Mouse (Mus musculus): ENCODE results near the gene Serf1. TPM values are rescaled to one million over a fixed set of nuclear protein-coding genes. Genes with fewer than 3 reads are reported as not detected.

The Serf1 gene
- total RNA-seq, 2 experiments from 2014 or later: not detected

Other genes with a start within 250 kb of the Serf1 start
- gene Cartpt, start 206.9 kb upstream of the Serf1 start, total RNA-seq (2015; ENCODE audit: low replicate concordance): not detected in 2 replicates
- not detected in 2 replicates for gene Cartpt, start 206.9 kb upstream of the Serf1 start, total RNA-seq (2017; ENCODE audit: low replicate concordance)
- gene Mccc2, start 92.4 kb upstream of the Serf1 start, total RNA-seq (2015; ENCODE audit: low replicate concordance): 10.9 TPM in 1 of 2 replicates, not detected in the other
- gene Mccc2, start 92.4 kb upstream of the Serf1 start, total RNA-seq (2017; ENCODE audit: low replicate concordance): 0.77 and 3.0 TPM in 2 replicates
- gene Bdp1, start 3.9 kb upstream of the Serf1 start, total RNA-seq (2015; ENCODE audit: low replicate concordance): 25.9 and 26.8 TPM in 2 replicates
- gene Bdp1, start 3.9 kb upstream of the Serf1 start, total RNA-seq (2017; ENCODE audit: low replicate concordance): 55.7 and 56.3 TPM in 2 replicates
- 19.3 and 34.2 TPM in 2 replicates for gene Smn1, start 16.8 kb downstream of the Serf1 start, total RNA-seq (2015; ENCODE audit: low replicate concordance)
- gene Smn1, start 16.8 kb downstream of the Serf1 start, total RNA-seq (2017; ENCODE audit: low replicate concordance): 1.7 and 28.6 TPM in 2 replicates
- gene Naip2, start 94.1 kb downstream of the Serf1 start, total RNA-seq (2015; ENCODE audit: low replicate concordance): 6.7 and 12.6 TPM in 2 replicates
- 3.3 and 4.0 TPM in 2 replicates for gene Naip2, start 94.1 kb downstream of the Serf1 start, total RNA-seq (2017; ENCODE audit: low replicate concordance)
- 4.6 and 4.7 TPM in 2 replicates for gene Naip5, start 138.3 kb downstream of the Serf1 start, total RNA-seq (2015; ENCODE audit: low replicate concordance)
- 0.83 and 2.3 TPM in 2 replicates for gene Naip5, start 138.3 kb downstream of the Serf1 start, total RNA-seq (2017; ENCODE audit: low replicate concordance)
- 3.6 and 4.6 TPM in 2 replicates for gene Naip6, start 209.7 kb downstream of the Serf1 start, total RNA-seq (2015; ENCODE audit: low replicate concordance)
- gene Naip6, start 209.7 kb downstream of the Serf1 start, total RNA-seq (2017; ENCODE audit: low replicate concordance): 1.3 and 1.4 TPM in 2 replicates